Mouse (Mus musculus): ENCODE data around the gene Vat1. TPM values are rescaled to one million over a fixed set of nuclear protein-coding genes. Genes with fewer than 3 reads are reported as not detected.

Vat1 gene
- polyA plus RNA-seq, 1 experiment from 2014 or later: 69.9 TPM

- no peak overlapping the region for H3K9ac ChIP-seq (ENCODE audit: low read depth, low read length)
- no peaks in the 10 kb centered on the region for H3K27me3 ChIP-seq (replicated peaks; ENCODE audit: control insufficient read depth, insufficient read depth, low read length)
- H3K4me3 ChIP-seq (ENCODE audit: low read length): no peak overlapping the region
- 56% methylated on average over 6 of the region's 6 CpGs for WGBS
- H3K4me2 ChIP-seq (ENCODE audit: low read depth, low read length): no peak overlapping the region
- no peaks in the 10 kb centered on the region for H3K9me3 ChIP-seq (ENCODE audit: control insufficient read depth, low read length)
- peaks cover 10% of the 10 kb centered on the region for H3K4me1 ChIP-seq (ENCODE audit: control insufficient read depth, insufficient read depth, low read length)
- no peak overlapping the region for H3K27ac ChIP-seq (ENCODE audit: low read length)
- no peaks in the 10 kb centered on the region for H3K36me3 ChIP-seq (ENCODE audit: control insufficient read depth, insufficient read depth, low read length)
- no peak for ATAC-seq
These were observed 47.0 kb downstream of the Vat1 start for GRCm38 (mm10) chr11:101418991-101419390.

- H3K4me1 ChIP-seq (ENCODE audit: control insufficient read depth, insufficient read depth, low read length): peaks cover 5% of the 10 kb centered on the region; the same call in 1 of the 2 replicates
- peak; percentile 78 for ATAC-seq
- no peaks in the 10 kb centered on the region for H3K27me3 ChIP-seq (replicated peaks; ENCODE audit: control insufficient read depth, insufficient read depth, low read length)
- H3K27ac ChIP-seq (ENCODE audit: low read length): peak within 1 kb of the TSS; percentile 47
- peak within 1 kb of the TSS; percentile 66 for H3K4me2 ChIP-seq (ENCODE audit: low read depth, low read length)
- H3K36me3 ChIP-seq (ENCODE audit: control insufficient read depth, insufficient read depth, low read length): peaks cover 4% of the 10 kb centered on the region
- peak within 1 kb of the TSS; percentile 80 for H3K4me3 ChIP-seq (ENCODE audit: low read length)
- under 1% methylated on average over 42 of the region's 45 CpGs for WGBS
- H3K9me3 ChIP-seq (ENCODE audit: control insufficient read depth, low read length): no peaks in the 10 kb centered on the region
- peak within 1 kb of the TSS; percentile 85 for H3K9ac ChIP-seq (ENCODE audit: low read depth, low read length)
These were observed 48.8 kb downstream of the Vat1 start, which contains the start of gene Aarsd1 for GRCm38 (mm10) chr11:101417101-101417855. Aarsd1 (minus strand) TSS chr11:101417615.

GRCm38 (mm10) chr11:101416433-101417100 is 49.5 kb downstream of the Vat1 start:
- peaks cover 5% of the 10 kb centered on the region; the same call in 1 of the 2 replicates for H3K4me1 ChIP-seq (ENCODE audit: control insufficient read depth, insufficient read depth, low read length)
- 2% methylated on average over 11 of the region's 11 CpGs for WGBS
- ATAC-seq: peak; percentile 41

GRCm38 (mm10) chr11:101415306-101415705 is 50.7 kb downstream of the Vat1 start:
- Histone ChIP-seq H3K4me2 (ENCODE audit: low read depth, low read length) (no peak overlapping the region), H3K9ac (ENCODE audit: low read depth, low read length) (no peak overlapping the region), H3K27me3 (replicated peaks; ENCODE audit: control insufficient read depth, insufficient read depth, low read length) (no peaks in the 10 kb centered on the region), H3K27ac (ENCODE audit: low read length) (no peak overlapping the region), H3K36me3 (ENCODE audit: control insufficient read depth, insufficient read depth, low read length) (peaks cover 14% of the 10 kb centered on the region), H3K4me1 (ENCODE audit: control insufficient read depth, insufficient read depth, low read length) (peaks cover 5% of the 10 kb centered on the region; the same call in 1 of the 2 replicates), H3K9me3 (ENCODE audit: control insufficient read depth, low read length) (no peaks in the 10 kb centered on the region), H3K4me3 (ENCODE audit: low read length) (no peak overlapping the region)
- 84% methylated on average over 2 of the region's 2 CpGs for WGBS
- ATAC-seq: no peak

More at GRCm38 (mm10) chr11:101416433-101417100, 49.5 kb downstream of the Vat1 start:
- H3K4me2 ChIP-seq (ENCODE audit: low read depth, low read length): peak overlapping the region; percentile 66
- no peaks in the 10 kb centered on the region for H3K27me3 ChIP-seq (replicated peaks; ENCODE audit: control insufficient read depth, insufficient read depth, low read length)
- no peaks in the 10 kb centered on the region for H3K9me3 ChIP-seq (ENCODE audit: control insufficient read depth, low read length)
- H3K4me3 ChIP-seq (ENCODE audit: low read length): peak overlapping the region; percentile 80
- peaks cover 11% of the 10 kb centered on the region for H3K36me3 ChIP-seq (ENCODE audit: control insufficient read depth, insufficient read depth, low read length)
- H3K27ac ChIP-seq (ENCODE audit: low read length): peak overlapping the region; percentile 47
- H3K9ac ChIP-seq (ENCODE audit: low read depth, low read length): peak overlapping the region; percentile 85

Small RNA genes lying within 50 kb of the gene (microRNA-seq; reads per million reads assigned to microRNA genes)
- not detected for gene Mir6929

Other genes with a start within 250 kb of the Vat1 start
- gene Ezh1, start 239.8 kb downstream of the Vat1 start, polyA plus RNA-seq (2015; fragmentation: Nextera tagmentation; extraction: Ambion mirVana): 16.2 and 18.8 TPM in 2 replicates
- 87.8 and 95.1 TPM in 2 replicates for gene Ramp2, start 220.2 kb downstream of the Vat1 start, polyA plus RNA-seq (2015; fragmentation: Nextera tagmentation; extraction: Ambion mirVana)
- 152 and 155 TPM in 2 replicates for gene Vps25, start 212.5 kb downstream of the Vat1 start, polyA plus RNA-seq (2015; fragmentation: Nextera tagmentation; extraction: Ambion mirVana)
- gene Wnk4, start 205.7 kb downstream of the Vat1 start, polyA plus RNA-seq (2015; fragmentation: Nextera tagmentation; extraction: Ambion mirVana): 10.2 and 10.8 TPM in 2 replicates
- gene Cntd1, start 187.2 kb downstream of the Vat1 start, polyA plus RNA-seq (2015; fragmentation: Nextera tagmentation; extraction: Ambion mirVana): 0.84 and 1.0 TPM in 2 replicates
- 258 and 278 TPM in 2 replicates for gene Coa3, start 187.1 kb downstream of the Vat1 start, polyA plus RNA-seq (2015; fragmentation: Nextera tagmentation; extraction: Ambion mirVana)
- 136 and 145 TPM in 2 replicates for gene Becn1, start 163.9 kb downstream of the Vat1 start, polyA plus RNA-seq (2015; fragmentation: Nextera tagmentation; extraction: Ambion mirVana)
- 119 and 125 TPM in 2 replicates for gene Psme3, start 150.0 kb downstream of the Vat1 start, polyA plus RNA-seq (2015; fragmentation: Nextera tagmentation; extraction: Ambion mirVana)
- 0.86 and 0.88 TPM in 2 replicates for gene Aoc2, start 141.2 kb downstream of the Vat1 start, polyA plus RNA-seq (2015; fragmentation: Nextera tagmentation; extraction: Ambion mirVana)
- 2.4 and 2.7 TPM in 2 replicates for gene Aoc3, start 135.6 kb downstream of the Vat1 start, polyA plus RNA-seq (2015; fragmentation: Nextera tagmentation; extraction: Ambion mirVana)
- gene G6pc, start 98.7 kb downstream of the Vat1 start, polyA plus RNA-seq (2015; fragmentation: Nextera tagmentation; extraction: Ambion mirVana): 1.2 and 1.9 TPM in 2 replicates
- gene Aarsd1, start 48.6 kb downstream of the Vat1 start, polyA plus RNA-seq (2015; fragmentation: Nextera tagmentation; extraction: Ambion mirVana): 53.6 and 64.0 TPM in 2 replicates
- 7.2 and 10.1 TPM in 2 replicates for gene Gm27029, start 41.4 kb downstream of the Vat1 start, polyA plus RNA-seq (2015; fragmentation: Nextera tagmentation; extraction: Ambion mirVana)
- 16.6 and 19.1 TPM in 2 replicates for gene Rundc1, start 41.1 kb downstream of the Vat1 start, polyA plus RNA-seq (2015; fragmentation: Nextera tagmentation; extraction: Ambion mirVana)
- gene Ptges3l, start 40.9 kb downstream of the Vat1 start, polyA plus RNA-seq (2015; fragmentation: Nextera tagmentation; extraction: Ambion mirVana): 11.1 and 12.4 TPM in 2 replicates
- 251 and 288 TPM in 2 replicates for gene Rpl27, start 23.9 kb downstream of the Vat1 start, polyA plus RNA-seq (2015; fragmentation: Nextera tagmentation; extraction: Ambion mirVana)
- 29.7 and 31.1 TPM in 2 replicates for gene Ifi35, start 17.8 kb downstream of the Vat1 start, polyA plus RNA-seq (2015; fragmentation: Nextera tagmentation; extraction: Ambion mirVana)
- 21.0 and 22.1 TPM in 2 replicates for gene Rnd2, start 1.2 kb downstream of the Vat1 start, polyA plus RNA-seq (2015; fragmentation: Nextera tagmentation; extraction: Ambion mirVana)
- 6.0 and 6.8 TPM in 2 replicates for gene Brca1, start 85.7 kb upstream of the Vat1 start, polyA plus RNA-seq (2015; fragmentation: Nextera tagmentation; extraction: Ambion mirVana)
- gene Nbr1, start 85.9 kb upstream of the Vat1 start, polyA plus RNA-seq (2015; fragmentation: Nextera tagmentation; extraction: Ambion mirVana): 56.2 and 65.5 TPM in 2 replicates
- gene Tmem106a, start 116.0 kb upstream of the Vat1 start, polyA plus RNA-seq (2015; fragmentation: Nextera tagmentation; extraction: Ambion mirVana): 38.6 and 49.4 TPM in 2 replicates
- not detected in 2 replicates for gene Gm11634, start 133.0 kb upstream of the Vat1 start, polyA plus RNA-seq (2015; fragmentation: Nextera tagmentation; extraction: Ambion mirVana)
- 36.3 and 41.7 TPM in 2 replicates for gene Rdm1, start 161.0 kb upstream of the Vat1 start, polyA plus RNA-seq (2015; fragmentation: Nextera tagmentation; extraction: Ambion mirVana)
- gene Arl4d, start 199.3 kb upstream of the Vat1 start, polyA plus RNA-seq (2015; fragmentation: Nextera tagmentation; extraction: Ambion mirVana): 6.6 and 6.9 TPM in 2 replicates

All from intestine, embryonic 16.5 days (tissue).